Mouse (Mus musculus) ovary, postnatal 36 days (tissue): ENCODE measurements around the gene Lrrc73.

Experiments
- DNase-seq: peaks from one replicate; pipeline ENCODE4 v3.0.0; 2022; ENCODE audit warnings: low spot score, mixed read lengths

Lrrc73 gene

GRCm38 (mm10) chr17:46253452-46254084 is at the start of gene Lrrc73:
Gene Lrrc73 (plus strand): TSS chr17:46253531.
- peak; percentile 91 for DNase-seq

GRCm38 (mm10) chr17:46206676-46207075 is 46.7 kb upstream of the Lrrc73 start:
- DNase-seq = no peak

GRCm38 (mm10) chr17:46210550-46210949 is 42.8 kb upstream of the Lrrc73 start:
- no peak for DNase-seq

DNA sequence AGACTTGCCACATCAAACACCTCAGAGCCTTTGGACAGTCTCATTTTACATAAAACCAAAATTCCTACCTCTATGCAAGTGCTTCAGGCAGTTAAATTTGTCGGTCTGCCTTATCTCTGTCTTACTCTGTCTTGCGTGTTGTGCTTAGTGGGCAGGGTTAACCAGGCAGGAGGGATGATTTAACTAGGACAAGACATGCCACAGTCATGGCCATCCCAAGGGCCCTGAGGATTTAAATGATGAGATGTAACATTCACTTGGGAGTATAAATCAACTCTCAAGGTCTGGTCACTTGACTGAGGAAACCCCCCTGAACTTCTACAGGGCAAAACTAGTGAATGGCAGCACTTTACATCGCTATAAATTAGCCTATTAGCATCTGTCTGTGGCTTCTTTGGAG is 31.7 kb upstream of the Lrrc73 start:
- DNase-seq = no peak

GRCm38 (mm10) chr17:46227576-46227975 is 25.8 kb upstream of the Lrrc73 start:
- DNase-seq = no peak

DNA sequence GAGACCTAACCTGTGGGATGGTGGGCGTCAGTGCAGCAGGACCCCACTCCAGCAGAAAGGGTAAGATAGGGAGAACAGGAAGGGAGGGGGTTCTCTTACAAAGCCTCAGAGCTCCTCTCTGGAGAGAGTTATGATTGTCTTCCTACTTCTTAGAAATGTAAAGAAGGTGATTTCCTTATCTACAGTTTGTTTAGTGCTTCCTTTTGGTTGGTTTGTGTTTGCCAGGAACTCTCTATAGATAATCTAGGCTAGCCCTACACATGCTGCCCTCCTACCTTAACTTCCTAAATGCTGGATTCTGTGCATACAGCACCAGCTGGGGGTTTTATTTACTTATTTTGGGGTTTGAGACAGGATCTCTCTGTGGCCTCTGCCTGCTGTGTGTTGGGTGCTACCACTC is 17.3 kb upstream of the Lrrc73 start:
- DNase-seq = no peak

DNA sequence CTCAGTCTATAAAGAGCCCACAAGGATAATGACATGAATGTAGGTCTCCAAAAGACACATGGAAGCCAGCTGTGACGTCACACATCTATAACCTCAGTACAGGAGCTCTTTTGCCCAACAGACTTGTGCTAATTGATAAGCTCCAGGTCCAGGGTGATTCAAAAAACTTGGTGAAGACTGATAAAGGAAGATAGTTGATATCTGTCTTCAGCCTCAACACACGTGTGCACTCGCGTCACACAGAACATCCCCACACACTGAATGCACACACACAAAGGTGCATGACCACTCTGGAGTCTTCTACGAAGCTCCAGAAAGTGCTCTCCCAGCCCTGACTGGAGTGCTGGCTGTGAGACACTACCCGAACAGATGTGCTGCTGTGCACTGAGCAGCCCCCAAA is 16.3 kb upstream of the Lrrc73 start:
- no peak for DNase-seq

DNA sequence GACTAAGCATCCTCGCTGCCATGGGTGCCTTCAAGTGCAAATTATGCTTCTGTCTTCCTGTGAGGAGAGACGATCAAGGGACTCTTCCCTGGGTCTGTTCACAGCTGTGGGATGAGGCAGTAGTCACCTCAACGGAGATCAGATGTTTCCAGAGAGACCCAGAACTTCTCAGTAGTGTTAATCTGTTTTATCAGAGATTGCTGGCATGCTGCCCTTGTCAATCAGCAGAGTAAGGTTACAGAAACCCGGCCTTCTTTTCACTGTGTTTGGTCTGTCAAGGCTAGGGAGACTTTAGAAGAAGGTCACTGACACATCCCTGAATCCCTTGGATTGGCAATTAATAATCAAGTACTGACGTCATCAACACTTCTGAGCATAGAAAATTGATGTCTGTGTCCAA is 15.9 kb upstream of the Lrrc73 start:
- no peak for DNase-seq

- no peak for DNase-seq
Observed at GRCm38 (mm10) chr17:46239516-46240114, 13.7 kb upstream of the Lrrc73 start.

DNA sequence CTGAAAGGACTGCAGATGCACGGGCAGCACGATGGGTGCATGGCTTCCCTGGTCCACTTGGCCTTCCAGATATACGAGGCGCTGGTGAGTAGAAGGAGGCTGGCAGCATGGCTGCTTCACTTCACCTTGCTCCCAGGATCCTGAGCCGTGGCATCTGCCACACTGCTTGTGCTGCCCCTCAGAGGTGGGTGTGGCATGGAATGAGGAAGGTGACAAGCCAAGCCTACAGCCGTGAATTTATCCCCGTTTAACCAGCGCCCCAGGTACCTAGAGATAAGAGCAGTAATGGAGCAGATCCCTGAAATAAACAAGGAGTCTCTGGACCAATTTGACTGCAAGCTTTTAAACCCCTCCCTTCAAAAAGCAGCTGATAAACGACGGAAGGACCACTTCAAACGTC is 11.9 kb upstream of the Lrrc73 start:
- DNase-seq = no peak

DNA sequence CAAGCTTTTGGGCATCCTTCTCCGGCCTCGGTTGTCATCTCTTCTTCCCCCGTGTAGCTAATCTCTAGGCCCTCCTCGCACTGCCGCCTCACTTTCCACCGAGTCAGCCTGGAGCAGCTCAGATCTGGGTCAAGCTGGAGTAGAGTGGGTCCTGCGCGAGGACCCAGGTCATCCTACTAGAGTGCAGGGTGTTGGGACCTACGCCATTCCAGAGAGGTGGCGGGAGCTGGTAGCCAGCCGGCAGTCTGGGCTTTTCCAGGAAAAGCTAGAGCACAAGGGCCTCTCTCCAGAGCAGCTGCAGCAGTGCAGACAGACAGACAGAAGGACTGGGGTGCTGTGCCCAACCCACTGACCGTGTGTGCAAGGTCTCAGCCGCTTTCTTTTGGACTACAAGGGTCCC is 11.1 kb upstream of the Lrrc73 start:
- no peak for DNase-seq

- no peak for DNase-seq
Observed at GRCm38 (mm10) chr17:46242993-46243392, 10.3 kb upstream of the Lrrc73 start.

- no peak for DNase-seq
Observed at GRCm38 (mm10) chr17:46243624-46244023, 9.7 kb upstream of the Lrrc73 start.

- DNase-seq = peak; percentile 42
Observed at GRCm38 (mm10) chr17:46244579-46244978, 8.8 kb upstream of the Lrrc73 start.

- peak; percentile 92 for DNase-seq
Observed at GRCm38 (mm10) chr17:46247512-46248188, 5.7 kb upstream of the Lrrc73 start, which contains the start of the genes Polr1c and Yipf3. Gene Polr1c (minus strand): TSS chr17:46248054. Gene Yipf3 (plus strand): TSS chr17:46248080.

GRCm38 (mm10) chr17:46248189-46248522 is 5.2 kb upstream of the Lrrc73 start:
- DNase-seq = no peak

DNA sequence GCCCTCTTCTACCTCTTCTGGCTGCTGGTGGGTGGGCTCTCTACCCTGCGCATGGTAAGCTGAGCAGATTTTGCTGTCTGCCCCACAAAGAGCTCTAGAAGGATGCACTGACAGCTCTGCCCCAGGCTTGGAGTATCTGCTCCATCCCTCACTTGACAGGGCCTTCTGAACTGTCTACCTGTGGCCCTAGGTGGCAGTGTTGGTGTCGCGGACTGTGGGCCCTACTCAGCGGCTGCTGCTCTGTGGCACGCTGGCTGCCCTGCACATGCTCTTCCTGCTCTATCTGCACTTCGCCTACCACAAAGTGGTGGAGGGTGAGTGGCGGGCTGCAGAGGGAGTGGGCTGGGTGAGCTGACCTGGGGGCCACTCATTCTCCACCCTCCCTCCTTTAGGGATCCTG is 2.2 kb upstream of the Lrrc73 start:
- DNase-seq = no peak

DNA sequence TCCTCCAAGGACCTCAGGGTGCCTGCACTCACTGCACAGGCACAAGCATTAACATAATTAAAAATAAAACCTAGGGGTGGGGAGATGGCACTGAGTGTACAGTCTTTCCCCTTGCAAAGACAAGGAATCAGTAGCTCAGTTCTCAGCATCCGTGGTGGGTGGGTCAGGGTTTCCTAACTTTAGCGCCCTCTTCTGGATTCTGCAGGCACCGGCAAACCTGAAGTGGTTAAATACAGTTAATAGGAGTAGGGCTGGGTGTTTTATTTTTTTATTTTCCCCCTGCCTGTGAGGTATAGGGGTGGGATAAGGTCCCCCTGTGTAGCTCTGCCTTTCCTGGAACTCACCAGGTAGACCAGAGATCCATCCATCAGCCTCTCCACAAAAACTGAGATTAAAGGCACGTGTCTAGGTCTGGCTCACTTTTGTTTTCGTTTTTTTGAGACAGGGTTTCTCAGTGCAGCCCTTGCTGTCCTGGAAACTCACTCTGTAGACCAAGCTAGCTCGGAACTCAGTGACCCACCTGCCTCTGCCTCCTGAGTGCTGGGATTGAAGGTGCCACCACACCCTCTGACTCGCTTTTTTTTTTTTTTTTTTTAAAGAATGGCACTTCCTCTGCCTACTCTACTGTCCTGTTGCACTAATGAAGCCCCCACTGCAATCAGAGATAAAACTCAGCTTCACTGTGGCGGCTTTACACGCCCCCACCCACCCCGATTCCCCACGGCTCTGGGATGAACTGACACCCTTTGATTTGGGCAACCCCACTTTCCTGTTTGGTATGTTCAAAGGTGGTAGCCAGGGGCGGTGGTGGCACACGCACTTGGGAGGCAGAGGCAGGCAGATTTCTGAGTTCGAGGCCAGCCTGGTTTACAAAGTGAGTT is 520 bp upstream of the Lrrc73 start:
- no peak for DNase-seq

GRCm38 (mm10) chr17:46254106-46254505 is 775 bp downstream of the Lrrc73 start:
- DNase-seq = peak; percentile 51

DNA sequence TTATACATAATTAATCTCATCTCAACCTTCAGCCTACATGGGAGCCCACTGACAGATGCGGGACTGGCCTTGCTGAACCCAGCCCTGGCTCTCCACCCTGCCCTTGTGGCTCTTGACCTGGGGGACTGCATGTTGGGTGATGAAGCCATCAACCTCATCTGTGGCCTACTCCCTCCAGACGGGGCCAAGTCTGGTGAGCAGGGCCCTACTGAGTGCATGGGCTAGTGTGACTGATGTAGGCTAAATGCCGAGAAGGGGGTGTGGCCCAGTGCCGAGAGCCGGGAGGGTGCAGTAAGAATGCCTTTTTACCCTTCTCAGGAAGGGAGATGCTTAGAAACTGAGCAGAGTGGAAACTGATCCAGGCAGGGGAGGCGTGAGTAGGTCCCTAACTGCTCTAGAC is 1.8 kb downstream of the Lrrc73 start:
- DNase-seq = no peak

GRCm38 (mm10) chr17:46258279-46259053 is 5.1 kb downstream of the Lrrc73 start:
- DNase-seq = no peak

DNA sequence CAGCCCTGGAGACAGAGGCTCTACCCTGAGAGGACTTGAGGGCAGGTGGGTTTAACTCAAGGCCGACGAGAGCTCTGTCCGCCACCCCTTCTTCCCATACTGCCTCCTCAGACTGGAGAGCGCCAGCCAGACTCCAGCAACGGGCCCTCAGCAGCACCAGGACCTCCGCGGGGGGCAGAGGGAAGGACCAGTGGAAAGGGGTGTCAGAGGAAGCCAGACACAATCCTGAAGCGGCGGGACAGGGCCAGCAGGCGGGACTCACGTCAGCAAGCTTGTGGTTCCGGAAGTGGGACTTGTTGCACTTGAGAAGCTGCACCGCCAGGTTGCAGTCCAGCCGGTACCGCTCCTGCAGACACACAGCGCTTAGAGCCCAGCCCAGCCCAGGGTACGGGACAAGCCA is 6.3 kb downstream of the Lrrc73 start:
- no peak for DNase-seq
